Mouse (Mus musculus) megakaryocyte, embryonic 14.5 days (primary cell): ENCODE data around the gene Bhlhe23.

ENCODE experiments used
- FLI1 ChIP-seq: IDR thresholded peaks from 2 replicates; pipeline ENCODE4 v1.6.1; 2012; ENCODE audit warnings: low read length, inconsistent platforms, mixed read lengths
- GATA1 ChIP-seq: IDR thresholded peaks from 3 replicates; pipeline ENCODE4 v1.6.1; 2012; ENCODE audit warnings: mixed read lengths, low read length, inconsistent platforms, borderline replicate concordance

DNA sequence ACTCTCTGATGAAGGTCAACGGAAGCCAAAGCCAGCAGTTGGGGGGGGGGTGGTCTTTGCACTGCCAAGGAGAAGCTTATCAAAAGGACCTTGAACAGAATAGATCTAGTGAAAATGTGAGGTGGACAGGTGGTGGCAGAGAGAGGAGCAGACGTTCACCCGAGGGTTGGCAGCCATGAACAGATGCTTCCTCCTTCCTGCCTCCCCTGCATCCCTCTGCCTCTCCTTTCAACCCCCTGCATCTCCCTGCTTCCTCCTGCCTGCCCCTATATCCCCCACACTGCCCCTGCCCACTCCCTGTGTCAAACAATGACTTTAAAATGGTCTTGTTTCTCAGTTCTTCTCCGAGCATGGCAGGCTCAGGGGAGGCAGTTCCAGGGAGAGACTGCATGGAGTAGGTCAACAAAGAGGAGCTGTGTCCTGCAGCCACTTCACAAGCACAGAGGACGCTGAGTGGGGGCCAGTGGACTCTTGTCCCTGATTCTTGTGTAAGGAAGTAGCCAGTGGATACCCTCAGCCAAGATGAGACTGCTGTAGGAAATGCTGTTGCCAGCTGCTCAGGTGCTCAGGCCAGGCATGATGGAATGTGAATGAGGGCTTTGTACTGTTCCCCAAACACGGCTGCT lies 39.9 kb upstream of the Bhlhe23 start:
- TF ChIP-seq GATA1 (no peak), FLI1 (no peak)
